Mouse (Mus musculus) embryonic facial prominence, embryonic 15.5 days (tissue): ENCODE measurements around the gene Klk1b11. TPM values are rescaled to one million over a fixed set of nuclear protein-coding genes. Genes with fewer than 3 reads are reported as not detected.
"Not testable (repeated sequence)": the region's sequence is repeated elsewhere in the genome, so short reads cannot be mapped to it uniquely, and the experiment has no call there.

Experiments used
- ATAC-seq: fragments of 200-750 bp; cut with Nextera tagmentation; 2 replicates; pipeline ENCODE4 v1.8.0; 2017; ENCODE audit warnings: low read depth, moderate TSS enrichment; ENCODE audit not compliant: insufficient number of reproducible peaks, low FRiP score, low TSS enrichment
- H3K27ac ChIP-seq: fragments of 300-500 bp; sonication (generic); replicated peaks from 2 replicates; pipeline ENCODE4 v1.5.1; 2015; ENCODE audit warnings: mild to moderate bottlenecking, inconsistent platforms
- H3K27me3 ChIP-seq: fragments of 300-500 bp; sonication (generic); 2 replicates; pipeline ENCODE4 v1.6.1; 2015; ENCODE audit warnings: inconsistent platforms
- H3K36me3 ChIP-seq: fragments of 300-500 bp; sonication (generic); 2 replicates; pipeline ENCODE4 v1.6.1; 2015; ENCODE audit warnings: mild to moderate bottlenecking, inconsistent platforms
- H3K4me1 ChIP-seq: fragments of 300-500 bp; sonication (generic); 2 replicates; pipeline ENCODE4 v1.6.1; 2015; ENCODE audit warnings: inconsistent platforms
- H3K4me2 ChIP-seq: fragments of 300-500 bp; sonication (generic); replicated peaks from 2 replicates; pipeline ENCODE4 v1.6.1; 2015; ENCODE audit warnings: mild to moderate bottlenecking, inconsistent platforms
- H3K4me3 ChIP-seq: fragments of 300-500 bp; sonication (generic); replicated peaks from 2 replicates; pipeline ENCODE4 v1.5.1; 2015; ENCODE audit warnings: mild to moderate bottlenecking, inconsistent platforms
- H3K9ac ChIP-seq: fragments of 300-500 bp; sonication (generic); 2 replicates; pipeline ENCODE4 v1.6.1; 2015; ENCODE audit warnings: inconsistent platforms
- H3K9me3 ChIP-seq: fragments of 300-500 bp; sonication (generic); replicated peaks from 2 replicates; pipeline ENCODE4 v1.6.1; 2016; ENCODE audit warnings: inconsistent platforms
- WGBS: fragments of 180-500 bp; shearing (Covaris S2); methylation state at CpG from one replicate; pipeline ENCODE4 v1.1.7; 2015; 5-methylcytosine and 5-hydroxymethylcytosine counted together
- polyA plus RNA-seq: library from polyadenylated mRNA; unstranded; fragments of >200 nt; fragmentation: Nextera tagmentation; extraction: Ambion mirVana; gene quantifications from 2 replicates; pipeline ENCODE4 v1.2.1, GENCODE M21; 2015

Gene Klk1b11
- polyA plus RNA-seq: not detected in 2 replicates

DNA sequence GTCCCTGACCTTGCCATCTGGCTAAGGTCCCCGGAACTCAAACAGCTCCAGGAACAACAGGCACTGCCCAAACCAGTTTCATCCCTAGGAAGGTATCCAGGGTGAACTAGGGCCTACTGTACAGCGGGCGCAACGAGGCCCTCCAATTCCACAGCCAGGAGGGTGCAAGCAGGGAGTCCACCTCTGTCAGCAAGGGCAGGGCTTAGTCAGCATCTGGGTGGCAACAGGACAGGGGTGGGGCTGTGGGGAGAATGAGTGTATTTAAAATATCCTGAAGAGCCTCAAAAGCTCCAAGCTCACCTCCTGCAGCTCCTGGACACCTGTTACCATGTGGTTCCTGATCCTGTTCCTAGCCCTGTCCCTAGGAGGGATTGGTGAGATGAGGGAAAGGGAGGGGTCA is at the start of gene Klk1b11:
Gene Klk1b11 (plus strand): TSS at position 301 of the 400 bp plus-strand sequence.
- not testable (repeated sequence) for ATAC-seq, H3K27me3 ChIP-seq, H3K9me3 ChIP-seq, H3K27ac ChIP-seq, H3K4me1 ChIP-seq, H3K4me2 ChIP-seq, H3K36me3 ChIP-seq, H3K9ac ChIP-seq, H3K4me3 ChIP-seq
- 76% methylated on average over 4 of the region's 4 CpGs for WGBS

DNA sequence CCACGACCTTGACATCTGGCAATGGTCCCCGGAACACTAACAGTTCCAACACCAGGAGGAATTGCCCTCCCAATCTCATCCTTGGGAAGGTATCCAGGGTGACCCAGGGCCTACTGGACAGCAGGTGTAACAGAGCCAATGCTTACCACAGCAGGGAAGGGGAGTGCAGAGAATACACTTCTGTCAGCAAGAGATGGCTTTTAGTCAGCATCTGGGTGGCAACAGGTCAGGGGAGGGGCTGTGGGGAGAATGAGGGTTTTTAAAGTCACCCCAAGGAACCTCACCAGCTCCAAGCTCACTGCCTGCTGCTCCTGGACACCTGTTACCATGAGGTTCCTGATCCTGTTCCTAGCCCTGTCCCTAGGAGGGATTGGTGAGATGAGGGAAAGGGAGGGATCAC is 45.3 kb upstream of the Klk1b11 start, which contains the start of gene Klk1b8:
Gene Klk1b8 (plus strand): TSS at position 301 of the 400 bp plus-strand sequence.
- no peak for ATAC-seq
- Histone ChIP-seq H3K27me3 (no peaks in the 10 kb centered on the region), H3K4me3 (no peak within 1 kb of the TSS), H3K9ac (no peak within 1 kb of the TSS), H3K9me3 (no peaks in the 10 kb centered on the region), H3K4me2 (no peak within 1 kb of the TSS), H3K27ac (no peak within 1 kb of the TSS), H3K36me3 (no peaks in the 10 kb centered on the region), H3K4me1 (no peaks in the 10 kb centered on the region)
- 70% methylated on average over 2 of the region's 2 CpGs for WGBS

DNA sequence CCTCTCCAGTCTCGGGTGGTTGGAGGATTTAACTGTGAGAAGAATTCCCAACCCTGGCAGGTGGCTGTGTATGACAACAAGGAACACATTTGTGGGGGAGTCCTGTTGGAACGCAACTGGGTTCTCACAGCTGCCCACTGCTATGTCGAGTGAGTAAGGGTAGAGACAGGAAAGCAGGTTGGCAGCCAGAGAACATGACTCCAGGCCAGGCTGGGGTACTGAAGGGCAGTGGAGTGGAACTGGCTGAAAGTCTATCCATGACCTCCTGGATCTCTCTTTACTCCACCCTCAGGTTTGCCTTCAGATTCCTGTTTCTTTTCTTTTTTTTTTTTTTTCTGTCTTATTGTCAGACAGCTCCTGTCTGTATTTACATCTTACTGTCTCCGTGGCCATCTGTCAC is 43.0 kb upstream of the Klk1b11 start:
- Histone ChIP-seq H3K9me3 (no peaks in the 10 kb centered on the region), H3K27me3 (no peaks in the 10 kb centered on the region), H3K36me3 (no peaks in the 10 kb centered on the region), H3K27ac (no peak overlapping the region), H3K4me1 (no peaks in the 10 kb centered on the region), H3K4me3 (no peak overlapping the region), H3K9ac (no peak overlapping the region), H3K4me2 (no peak overlapping the region)
- WGBS: 59% methylated on average over 4 of the region's 4 CpGs
- ATAC-seq: no peak

DNA sequence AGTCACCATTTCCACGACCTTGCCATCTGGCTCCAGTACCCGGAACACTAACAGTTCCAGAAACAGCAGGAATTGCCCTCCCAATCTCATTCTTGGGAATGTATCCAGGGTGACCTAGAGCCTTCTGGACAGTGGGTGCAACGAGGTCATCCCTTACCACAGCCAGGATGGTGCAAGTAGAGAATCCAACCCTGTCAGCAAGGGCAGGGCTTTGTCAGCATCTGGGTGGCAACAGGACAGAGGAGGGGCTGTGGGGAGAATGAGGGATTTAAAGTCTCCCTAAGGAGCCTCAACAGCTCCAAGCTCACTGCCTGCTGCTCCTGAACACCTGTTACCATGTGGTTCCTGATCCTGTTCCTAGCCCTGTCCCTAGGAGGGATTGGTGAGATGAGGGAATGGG is 29.2 kb upstream of the Klk1b11 start, which contains the start of gene Klk1b1:
Gene Klk1b1 (plus strand): TSS at position 301 of the 400 bp plus-strand sequence.
- ATAC-seq: no peak
- no peak within 1 kb of the TSS for H3K4me3 ChIP-seq
- no peak within 1 kb of the TSS for H3K27ac ChIP-seq
- no peak within 1 kb of the TSS for H3K9ac ChIP-seq
- H3K9me3 ChIP-seq: no peaks in the 10 kb centered on the region
- WGBS: 66% methylated on average over 3 of the region's 3 CpGs
- no peaks in the 10 kb centered on the region for H3K36me3 ChIP-seq
- H3K4me1 ChIP-seq: no peaks in the 10 kb centered on the region
- no peaks in the 10 kb centered on the region for H3K27me3 ChIP-seq
- H3K4me2 ChIP-seq: no peak within 1 kb of the TSS

DNA sequence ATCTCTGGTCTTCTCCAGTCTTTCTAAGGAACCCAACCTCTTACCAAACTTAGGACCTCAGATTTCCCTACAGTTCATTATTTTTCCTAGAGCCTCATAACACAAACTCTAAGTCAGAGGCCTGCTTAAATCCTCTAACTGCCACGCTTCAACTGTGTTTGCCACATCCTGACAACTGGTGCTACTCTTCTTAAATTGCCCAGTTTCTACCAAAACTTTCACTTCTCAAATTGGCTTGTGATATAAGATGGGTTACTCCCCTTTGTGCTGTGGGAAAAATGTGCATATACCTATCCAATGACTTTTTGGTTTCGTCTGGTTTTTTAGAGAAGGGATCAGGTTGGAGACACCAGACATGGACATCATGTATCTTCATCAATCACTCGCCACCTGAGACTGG is 28.6 kb upstream of the Klk1b11 start:
- Histone ChIP-seq H3K27ac (no peak overlapping the region), H3K27me3 (no peaks in the 10 kb centered on the region), H3K9ac (no peak overlapping the region), H3K36me3 (no peaks in the 10 kb centered on the region), H3K4me1 (no peaks in the 10 kb centered on the region), H3K4me3 (no peak overlapping the region), H3K9me3 (no peaks in the 10 kb centered on the region), H3K4me2 (no peak overlapping the region)
- no peak for ATAC-seq
- 68% methylated on average over 3 of the region's 3 CpGs for WGBS

DNA sequence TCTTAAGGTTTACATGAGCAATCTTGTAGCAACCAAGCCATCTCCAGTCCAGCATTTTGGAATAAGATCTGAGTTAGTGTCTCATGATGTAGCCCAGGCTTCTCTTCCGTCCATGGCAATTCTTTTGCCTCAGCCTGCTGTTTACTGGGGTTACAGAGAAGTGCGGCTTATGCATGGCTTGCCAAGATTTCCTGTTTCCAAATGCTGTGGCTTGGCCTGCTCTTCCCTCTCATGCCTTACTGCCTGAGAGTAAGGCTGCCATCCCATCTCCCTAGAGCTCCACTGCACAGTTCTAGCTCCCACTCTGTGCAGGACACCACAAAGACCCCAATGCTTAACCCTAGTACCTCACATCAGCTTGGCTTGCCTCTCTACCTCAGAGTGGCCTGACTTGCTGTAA is 28.1 kb upstream of the Klk1b11 start:
- Histone ChIP-seq H3K4me3 (no peak overlapping the region), H3K9ac (no peak overlapping the region), H3K4me1 (no peaks in the 10 kb centered on the region), H3K36me3 (no peaks in the 10 kb centered on the region), H3K27me3 (no peaks in the 10 kb centered on the region), H3K9me3 (no peaks in the 10 kb centered on the region), H3K4me2 (no peak overlapping the region), H3K27ac (no peak overlapping the region)
- ATAC-seq: no peak
- WGBS: 75% methylated on average over 2 of the region's 2 CpGs

DNA sequence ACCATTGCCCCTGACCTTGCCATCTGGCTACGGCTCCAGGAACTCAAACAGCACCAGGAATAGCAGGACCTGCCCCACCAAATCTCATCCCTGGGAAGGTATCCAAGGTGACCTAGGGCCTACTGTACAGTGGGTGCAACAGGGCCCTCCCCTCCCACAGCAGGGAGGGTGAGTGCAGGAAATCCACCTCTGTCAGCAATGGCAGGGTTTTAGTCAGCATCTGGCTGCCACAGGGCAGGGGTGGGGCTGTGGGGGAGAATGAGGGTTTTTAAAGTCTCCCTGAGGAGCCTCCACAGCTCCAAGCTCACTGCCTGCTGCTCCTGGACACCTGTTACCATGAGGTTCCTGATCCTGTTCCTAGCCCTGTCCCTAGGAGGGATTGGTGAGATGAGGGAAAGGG is 19.9 kb upstream of the Klk1b11 start, which contains the start of gene Klk1b9:
Gene Klk1b9 (plus strand): TSS at position 301 of the 400 bp plus-strand sequence.
- WGBS: 72% methylated on average over 1 of the region's 1 CpGs
- H3K4me2 ChIP-seq, ATAC-seq, H3K27me3 ChIP-seq, H3K4me1 ChIP-seq, H3K9me3 ChIP-seq, H3K27ac ChIP-seq, H3K9ac ChIP-seq, H3K4me3 ChIP-seq, H3K36me3 ChIP-seq: not testable (repeated sequence)

DNA sequence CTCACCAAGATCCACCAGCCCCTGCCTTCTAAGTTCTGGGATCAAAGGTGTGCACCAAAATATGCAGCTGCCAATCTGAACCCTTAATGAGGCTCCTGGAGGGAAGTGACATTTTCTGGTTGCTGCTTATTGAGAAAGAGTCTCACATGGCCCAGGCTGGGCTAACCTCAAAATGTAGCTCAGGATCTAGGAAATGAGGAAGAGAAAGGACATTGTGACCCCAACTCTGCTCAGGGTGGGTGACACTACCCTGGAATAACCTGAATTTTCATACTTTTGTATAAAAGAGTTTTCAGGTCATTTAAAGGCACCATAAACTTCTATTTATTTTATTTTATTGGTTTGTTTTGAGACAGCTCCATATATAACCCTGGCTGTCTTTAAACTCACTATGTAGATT is 10.0 kb upstream of the Klk1b11 start:
- Histone ChIP-seq H3K27me3 (no peaks in the 10 kb centered on the region), H3K4me2 (no peak overlapping the region), H3K4me1 (no peaks in the 10 kb centered on the region), H3K4me3 (no peak overlapping the region), H3K9ac (no peak overlapping the region), H3K27ac (no peak overlapping the region), H3K36me3 (no peaks in the 10 kb centered on the region), H3K9me3 (no peaks in the 10 kb centered on the region)
- no peak for ATAC-seq

DNA sequence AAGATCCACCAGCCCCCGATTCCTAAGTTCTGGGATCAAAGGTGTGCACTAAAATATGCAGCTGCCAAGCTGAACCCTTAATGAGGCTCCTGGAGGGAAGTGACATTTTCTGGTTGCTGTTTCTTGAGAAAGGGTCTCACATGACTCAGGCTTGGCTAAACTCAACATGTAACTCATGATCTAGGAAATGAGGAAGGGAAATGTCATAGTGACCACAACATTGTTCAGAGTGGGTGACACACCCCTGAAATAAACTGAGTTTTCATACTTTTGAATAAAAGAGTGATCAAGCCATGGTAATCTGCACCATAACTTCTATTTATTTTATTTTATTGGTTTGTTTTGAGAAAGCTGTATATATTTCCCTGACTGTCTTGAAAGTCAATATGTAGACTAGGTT is 856 bp upstream of the Klk1b11 start:
- not testable (repeated sequence) for H3K4me3 ChIP-seq, H3K9me3 ChIP-seq
- WGBS: 48% methylated on average over 1 of the region's 1 CpGs

DNA sequence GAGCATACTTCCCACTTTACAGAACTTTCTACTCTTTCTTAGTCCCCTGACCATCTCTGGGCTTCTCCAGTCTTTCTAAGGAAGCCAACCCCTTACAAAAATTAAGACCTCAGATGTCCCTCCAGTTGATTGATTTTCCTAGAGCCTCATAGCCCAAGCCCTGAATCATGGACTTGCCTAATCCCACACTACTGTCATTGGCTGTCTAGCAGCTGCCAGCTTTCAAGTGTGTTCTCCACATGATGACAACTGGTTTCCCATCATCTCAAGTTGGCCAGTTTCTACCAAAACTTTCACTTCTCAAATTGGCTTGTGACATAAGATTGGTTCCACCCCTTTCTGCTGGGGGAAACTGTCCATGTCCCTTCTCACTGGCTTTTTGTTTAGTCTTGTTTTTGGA is 9.2 kb downstream of the Klk1b11 start:
- Histone ChIP-seq H3K36me3 (no peaks in the 10 kb centered on the region), H3K27me3 (no peaks in the 10 kb centered on the region), H3K4me1 (no peaks in the 10 kb centered on the region), H3K9ac (no peak overlapping the region), H3K9me3 (no peaks in the 10 kb centered on the region), H3K27ac (no peak overlapping the region), H3K4me2 (no peak overlapping the region), H3K4me3 (no peak overlapping the region)
- no peak for ATAC-seq

More for the DNA sequence above, 856 bp upstream of the Klk1b11 start:
- H3K4me2 ChIP-seq, H3K27me3 ChIP-seq, H3K4me1 ChIP-seq, ATAC-seq, H3K27ac ChIP-seq, H3K36me3 ChIP-seq, H3K9ac ChIP-seq: not testable (repeated sequence)

DNA sequence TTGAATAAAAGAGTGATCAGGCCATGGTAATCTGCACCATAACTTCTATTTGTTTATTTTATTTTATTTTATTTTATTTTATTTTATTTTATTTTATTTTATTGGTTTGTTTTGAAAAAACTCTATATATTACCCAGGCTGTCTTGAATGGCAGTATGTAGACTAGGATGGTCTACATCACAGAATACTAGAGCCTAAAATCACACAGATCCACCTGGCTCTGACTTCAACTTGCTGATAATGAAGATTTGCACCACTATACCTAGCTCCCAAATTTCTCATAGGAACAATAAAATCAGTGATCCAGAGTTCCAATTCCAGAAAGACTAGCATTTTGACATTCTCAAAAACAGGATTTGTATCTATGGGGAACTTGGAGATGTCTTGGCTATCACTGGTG is 16.2 kb downstream of the Klk1b11 start, which contains the start of gene Klk1b26:
Gene Klk1b26 (plus strand): TSS at position 301 of the 400 bp plus-strand sequence.
- not testable (repeated sequence) for H3K27me3 ChIP-seq, H3K36me3 ChIP-seq, H3K4me2 ChIP-seq, ATAC-seq, H3K27ac ChIP-seq, H3K4me3 ChIP-seq, H3K4me1 ChIP-seq, H3K9ac ChIP-seq, H3K9me3 ChIP-seq

DNA sequence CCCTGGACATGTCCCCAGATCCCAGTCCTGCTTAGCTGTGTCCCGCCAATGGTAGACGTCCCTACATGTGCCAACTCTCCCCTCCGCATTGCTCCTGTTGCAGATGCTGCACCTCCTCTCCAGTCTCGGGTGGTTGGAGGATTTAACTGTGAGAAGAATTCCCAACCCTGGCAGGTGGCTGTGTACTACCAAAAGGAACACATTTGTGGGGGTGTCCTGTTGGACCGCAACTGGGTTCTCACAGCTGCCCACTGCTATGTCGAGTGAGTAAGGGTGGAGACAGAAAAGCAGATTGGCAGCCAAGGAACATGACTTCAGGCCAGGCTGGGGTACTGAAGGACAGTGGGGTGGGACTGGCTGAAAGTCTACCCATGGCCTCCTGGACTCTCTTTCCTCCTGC is 19.0 kb downstream of the Klk1b11 start:
- not testable (repeated sequence) for H3K27ac ChIP-seq, ATAC-seq, H3K9ac ChIP-seq, H3K4me2 ChIP-seq, H3K27me3 ChIP-seq, H3K36me3 ChIP-seq, H3K4me3 ChIP-seq, H3K9me3 ChIP-seq, H3K4me1 ChIP-seq
- WGBS: 78% methylated on average over 6 of the region's 6 CpGs
